Mouse (Mus musculus) E14TG2a.4 (cell line): ENCODE data around the gene Ralgapa2.

Experiments used
- H3K27me3 ChIP-seq: 2 replicates; pipeline ENCODE4 v1.6.1; 2014; ENCODE audit warnings: low read length, control low read depth; ENCODE audit not compliant: insufficient read depth
- H3K36me3 ChIP-seq: 2 replicates; pipeline ENCODE4 v1.6.1; 2014; ENCODE audit warnings: low read length, control low read depth; ENCODE audit not compliant: insufficient read depth
- H3K4me1 ChIP-seq: replicated peaks from 2 replicates; pipeline ENCODE4 v1.6.1; 2014; ENCODE audit warnings: low read depth, low read length, control low read depth
- H3K4me3 ChIP-seq: replicated peaks from 2 replicates; pipeline ENCODE4 v1.5.1; 2014; ENCODE audit warnings: mild to moderate bottlenecking, low read length
- H3K9me3 ChIP-seq: 2 replicates; pipeline ENCODE4 v1.6.1; 2014; ENCODE audit warnings: low read length, control low read depth
- CTCF ChIP-seq: conservative IDR thresholded peaks from 2 replicates; pipeline ENCODE4 v1.5.1; 2014; ENCODE audit warnings: low read length
- NANOG ChIP-seq: IDR thresholded peaks from 2 replicates; pipeline ENCODE4 v1.6.1; 2014; ENCODE audit warnings: borderline replicate concordance, low read length, mixed read lengths
- POU5F1 ChIP-seq: IDR thresholded peaks from 2 replicates; pipeline ENCODE4 v1.6.1; 2014; ENCODE audit warnings: low read length, borderline replicate concordance

The Ralgapa2 gene

GRCm38 (mm10) chr2:146196126-146196525 lies 316.0 kb downstream of the Ralgapa2 start:
- TF ChIP-seq NANOG (no peak), CTCF (no peak), POU5F1 (no peak)
- Histone ChIP-seq H3K9me3 (no peaks in the 10 kb centered on the region), H3K27me3 (peaks cover 4% of the 10 kb centered on the region), H3K4me1 (no peaks in the 10 kb centered on the region), H3K36me3 (no peaks in the 10 kb centered on the region), H3K4me3 (no peak overlapping the region)
